Mouse (Mus musculus) thymus, postnatal 25 days (tissue): Measurements from ENCODE around the gene Rsrc1.

Experiments used
- DNase-seq: peaks from one replicate; pipeline ENCODE4 v3.0.0; 2022

Gene Rsrc1

DNA sequence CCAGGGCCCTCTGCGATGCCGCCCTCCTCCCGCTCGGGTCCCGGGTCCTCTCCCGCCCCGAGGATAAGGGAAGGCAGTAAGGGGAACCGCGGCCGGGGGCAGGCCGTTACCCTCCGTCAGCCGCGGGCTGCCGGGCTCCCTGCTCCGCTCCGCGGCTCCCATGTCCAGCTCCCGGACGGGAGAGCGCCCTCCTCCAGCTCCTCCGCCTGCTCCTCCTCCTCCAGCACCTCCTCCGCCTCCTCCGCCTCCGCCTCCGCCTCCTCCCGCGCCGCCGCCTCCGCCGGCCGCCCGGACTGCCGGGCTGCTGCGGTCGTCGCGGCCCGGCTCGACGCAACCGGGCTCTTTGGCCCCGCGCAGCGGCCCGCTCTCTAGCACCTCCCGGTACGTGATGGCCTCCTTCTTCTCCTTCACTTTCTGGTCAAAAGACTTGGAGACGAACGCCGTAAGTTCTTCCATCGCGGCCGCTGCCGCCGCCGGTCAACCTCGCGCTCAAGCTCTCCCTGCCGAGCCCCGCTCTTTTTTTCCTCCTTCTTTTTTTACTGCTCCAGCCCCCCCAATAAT lies at the start of gene Rsrc1:
Gene Rsrc1 (plus strand): TSS at position 290 of the 561 bp plus-strand sequence.
- DNase-seq: peak; percentile 38

DNA sequence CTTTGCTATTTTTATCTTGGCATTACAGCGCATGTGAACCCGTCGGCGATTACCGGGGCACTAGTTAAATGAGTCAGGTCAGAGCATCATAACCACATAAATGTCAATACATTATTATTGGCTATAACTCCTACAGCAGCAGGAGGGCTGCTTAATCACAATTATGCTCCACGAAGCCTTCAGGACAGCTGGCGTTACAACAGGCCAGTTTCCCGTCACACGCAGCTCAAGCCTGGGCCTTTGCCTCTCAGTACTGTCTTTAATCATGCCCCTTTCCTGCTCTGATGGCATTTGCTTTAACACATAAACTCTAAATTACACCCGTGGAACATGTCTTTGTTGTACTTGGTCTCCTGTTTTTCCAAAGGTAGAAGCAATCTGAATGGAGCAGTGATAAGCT lies 41.5 kb upstream of the Rsrc1 start:
- DNase-seq: no peak

DNA sequence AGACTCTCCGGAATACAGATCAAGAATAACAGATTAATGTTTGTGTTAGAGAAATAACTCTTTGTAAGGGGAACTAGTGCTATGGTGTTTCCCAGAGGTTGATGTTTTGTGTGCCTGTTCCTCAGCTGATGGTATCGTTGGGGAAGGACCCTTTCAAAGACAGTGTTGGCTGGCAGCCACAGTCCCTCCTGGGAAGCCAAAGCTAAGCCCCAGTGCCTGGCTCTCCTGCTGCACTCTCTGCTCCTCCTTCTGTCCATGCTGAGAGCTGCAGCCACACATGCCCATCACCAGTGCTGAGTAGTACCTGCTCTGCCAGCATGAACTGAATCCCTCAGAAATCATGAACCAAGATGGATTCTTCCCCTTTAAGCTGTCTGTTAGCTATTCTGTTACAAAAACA lies 26.1 kb upstream of the Rsrc1 start:
- no peak for DNase-seq

DNA sequence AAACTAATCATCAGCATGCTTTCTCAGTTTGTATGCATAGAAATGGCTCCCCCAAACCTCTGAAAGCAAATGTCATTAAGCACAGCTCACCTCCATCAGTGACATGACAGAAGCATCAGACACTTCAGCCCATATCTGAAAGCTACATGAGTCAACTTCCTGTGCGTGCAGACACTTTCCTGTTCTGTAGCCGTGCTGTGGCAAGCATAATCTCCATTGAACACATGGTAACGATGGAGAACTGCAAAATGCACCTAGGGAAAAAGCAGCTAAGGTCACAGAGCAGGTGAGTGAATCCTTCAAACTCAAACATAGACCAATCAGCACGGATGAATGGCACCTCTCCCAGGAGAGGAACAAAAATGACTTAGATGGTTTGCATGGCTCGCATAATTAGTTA lies 21.2 kb upstream of the Rsrc1 start:
- DNase-seq: no peak

DNA sequence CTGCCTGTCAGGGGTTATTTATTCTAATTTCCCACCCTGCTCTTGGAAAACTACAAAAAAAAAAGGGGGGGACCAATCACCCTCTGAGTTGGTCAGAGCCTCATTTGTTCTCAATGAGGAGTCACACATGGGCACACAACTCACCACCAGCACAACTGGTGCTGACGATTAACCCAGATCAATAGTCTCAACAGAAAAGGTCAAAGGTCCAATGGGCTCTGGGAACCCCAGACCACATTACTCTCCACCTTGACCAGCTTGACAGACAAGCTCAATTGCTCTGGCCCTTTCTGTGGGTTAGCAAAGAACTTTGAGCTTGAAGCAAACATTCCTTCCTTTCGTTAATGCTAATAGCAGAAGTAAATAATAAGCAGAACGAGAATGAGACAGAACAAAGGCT lies 16.3 kb upstream of the Rsrc1 start:
- no peak for DNase-seq

DNA sequence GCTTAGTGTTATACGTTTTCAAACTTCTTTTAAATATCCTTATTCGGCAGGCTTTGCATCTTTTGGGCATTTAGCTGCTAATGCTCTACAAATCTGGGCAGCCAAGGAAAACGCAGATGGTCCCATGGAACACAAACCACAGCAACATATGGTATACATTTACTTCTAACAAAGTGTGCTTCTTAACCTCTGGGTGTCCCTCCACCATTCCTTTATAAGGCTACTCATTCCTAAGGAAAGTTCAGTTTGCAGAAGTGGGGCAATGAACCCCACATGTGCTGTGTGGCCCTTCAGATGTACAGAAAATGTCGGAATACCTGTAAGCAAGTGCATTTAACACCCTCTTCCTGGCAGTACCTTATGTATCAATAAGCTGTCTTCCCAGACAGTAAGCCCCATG lies 13.7 kb upstream of the Rsrc1 start:
- DNase-seq: no peak

DNA sequence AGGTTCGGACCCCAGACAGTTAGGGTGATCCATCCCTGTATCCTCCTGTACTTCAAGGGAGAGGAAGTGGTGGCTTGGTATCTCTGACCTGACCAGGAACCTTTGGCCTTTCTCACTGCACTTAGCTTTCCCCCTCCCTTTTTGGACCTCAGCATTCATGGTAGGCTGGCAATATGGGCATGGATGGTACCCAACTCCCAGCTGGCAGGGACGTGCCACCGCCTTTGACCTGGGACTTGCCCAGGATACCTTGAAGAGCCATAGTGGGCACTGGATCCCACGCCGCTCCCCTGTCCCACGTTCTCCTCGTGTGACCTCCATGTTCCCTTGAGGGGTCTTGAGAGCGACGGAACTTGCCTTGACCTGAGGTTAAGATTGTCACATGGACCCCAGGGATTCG lies 10.9 kb upstream of the Rsrc1 start:
- DNase-seq: no peak

DNA sequence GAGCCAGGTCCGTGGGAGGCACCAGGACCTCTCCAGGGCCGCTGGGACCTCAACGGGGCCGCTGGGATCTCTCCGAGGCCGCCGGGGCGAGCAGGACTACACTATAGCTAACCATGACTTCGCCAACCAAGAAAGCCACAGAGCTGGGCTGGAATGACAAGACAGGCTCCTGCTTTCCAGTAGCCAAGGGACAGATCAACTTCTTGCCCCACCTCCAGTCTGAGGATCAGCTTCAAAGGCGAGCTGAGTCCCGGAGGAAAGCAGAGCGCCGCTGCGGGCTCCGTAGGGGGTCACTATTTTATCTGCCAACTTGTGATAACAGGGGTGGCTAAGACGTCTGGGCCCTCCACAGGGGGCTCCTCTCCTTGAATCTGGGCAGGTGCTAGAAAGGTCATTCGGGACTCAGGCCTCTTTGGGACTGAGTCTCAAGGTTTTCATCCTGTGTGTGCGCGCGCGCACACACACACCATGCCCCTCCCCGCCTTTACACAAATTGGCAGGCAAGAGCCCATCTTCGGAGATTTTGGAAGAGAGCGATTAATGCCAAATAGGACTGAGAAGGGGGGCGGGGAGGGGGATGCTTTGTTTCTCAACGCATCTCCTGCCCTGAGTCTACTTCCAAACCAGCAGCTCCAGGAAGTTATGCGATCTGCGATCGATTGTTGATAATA lies 10.4 kb upstream of the Rsrc1 start:
- DNase-seq: no peak

DNA sequence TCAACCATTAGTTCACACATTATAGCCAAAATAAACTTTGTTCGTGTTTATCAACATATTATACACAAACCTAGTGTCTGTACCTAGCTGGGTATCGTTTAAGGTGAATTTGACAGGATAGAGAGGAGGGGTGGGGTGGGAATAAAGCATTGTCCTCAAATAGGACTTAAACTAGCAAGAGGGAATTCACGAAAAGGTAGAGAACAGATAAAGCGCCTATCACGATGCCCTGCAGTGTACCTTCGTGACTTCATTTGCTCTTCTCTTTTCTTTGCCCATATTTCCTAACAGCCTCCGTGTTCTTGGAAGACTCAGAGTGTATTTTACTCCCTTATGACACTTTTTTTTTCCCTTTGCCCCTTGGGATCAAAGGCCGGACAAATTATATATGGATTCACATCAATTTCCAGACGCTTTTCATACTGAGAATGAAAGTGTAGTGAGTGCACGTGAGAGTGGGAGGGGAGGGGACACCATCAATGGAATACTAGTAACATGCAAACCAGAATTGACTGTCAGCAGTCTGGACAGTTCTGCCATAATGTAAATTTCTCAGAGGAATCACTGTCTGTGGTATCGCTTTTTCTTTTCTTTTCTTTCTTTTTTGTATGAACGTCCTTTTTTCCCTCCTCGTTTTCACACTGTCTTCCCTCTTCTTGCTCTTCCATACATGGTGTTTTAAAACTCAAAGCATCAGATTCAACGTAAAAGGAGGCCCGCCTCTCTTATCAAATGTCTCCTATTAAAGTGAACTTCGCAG lies 8.8 kb upstream of the Rsrc1 start:
- no peak for DNase-seq

DNA sequence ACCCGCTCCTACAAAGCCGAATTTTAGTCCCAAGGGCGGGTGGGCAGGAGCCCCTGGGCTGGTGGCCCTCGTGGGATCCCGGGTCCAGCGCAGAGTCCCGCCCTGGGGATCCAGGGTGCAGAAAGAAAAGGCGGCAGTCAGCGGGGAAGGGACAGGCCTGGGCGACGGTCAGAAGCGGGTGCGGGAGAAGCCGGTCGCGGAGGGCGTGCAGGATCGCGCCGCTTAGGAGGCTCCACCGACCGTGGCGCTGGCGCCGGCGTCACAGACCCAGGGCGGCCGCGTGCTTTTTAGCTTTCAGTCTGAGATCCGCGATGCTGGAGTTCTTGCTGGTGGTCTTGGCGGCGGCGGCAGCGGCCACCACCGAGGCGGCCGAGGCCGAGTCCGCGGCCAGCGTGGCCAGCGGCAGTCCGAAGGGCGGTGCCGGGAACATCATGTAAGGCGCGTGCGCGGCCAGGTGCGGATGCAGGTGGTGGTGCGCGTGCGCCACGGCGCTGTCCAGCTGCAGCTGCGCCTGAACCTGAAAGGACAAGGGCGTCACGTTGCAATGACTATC lies 7.7 kb upstream of the Rsrc1 start:
- peak; percentile 30 for DNase-seq

DNA sequence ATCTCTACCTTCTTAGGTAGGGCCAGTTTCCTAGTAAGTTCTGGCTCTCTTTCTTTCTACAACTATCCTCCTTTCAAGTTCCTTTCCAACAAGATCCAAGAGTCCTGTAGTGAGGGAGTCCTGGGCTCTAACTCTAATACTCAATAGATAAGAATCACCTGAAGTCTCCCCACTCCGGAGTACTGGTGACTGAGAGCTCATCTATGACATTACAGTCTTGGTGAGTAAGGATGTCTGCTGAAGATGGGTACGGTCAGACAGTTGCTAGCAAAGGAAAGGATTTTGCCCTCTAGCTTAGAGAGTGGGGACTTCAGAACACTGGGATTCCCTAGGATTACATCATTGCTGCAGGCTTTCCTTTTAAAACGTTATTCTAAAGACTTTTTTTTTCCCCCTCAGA lies 6.7 kb upstream of the Rsrc1 start:
- DNase-seq: no peak

DNA sequence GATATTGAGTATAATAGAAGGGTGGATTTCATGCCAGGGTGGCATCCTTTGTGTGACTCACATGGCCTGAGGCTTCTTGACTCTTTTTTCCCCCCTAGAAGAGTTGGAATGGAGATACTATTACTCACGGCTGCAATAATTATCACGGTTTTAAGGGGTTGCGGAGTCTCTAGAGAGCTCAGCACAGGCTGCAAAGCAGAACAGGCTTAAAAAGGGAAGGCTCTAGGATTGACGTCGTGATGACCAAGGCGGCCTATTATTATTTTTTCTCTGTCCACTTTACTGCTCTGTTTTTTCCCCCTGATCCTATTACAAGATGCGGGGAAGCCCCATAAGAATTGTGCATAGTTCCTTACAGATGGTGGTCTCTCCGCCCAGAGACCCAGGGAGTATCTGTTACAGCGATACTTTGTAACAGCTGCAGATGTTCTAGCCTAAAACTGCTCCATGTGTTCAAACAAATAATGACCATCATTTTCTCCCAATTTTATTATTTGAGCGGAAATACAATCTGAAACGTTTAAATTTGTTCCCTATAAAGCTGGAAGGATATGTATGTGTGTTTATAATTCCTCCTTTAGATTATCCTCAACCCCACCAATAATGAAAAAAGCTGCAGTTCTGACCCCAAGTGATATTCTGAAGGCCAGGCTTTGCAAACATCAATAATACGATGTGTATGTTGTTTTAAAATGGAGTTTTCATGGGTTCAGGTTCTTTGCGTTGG lies 4.1 kb upstream of the Rsrc1 start:
- DNase-seq: no peak

DNA sequence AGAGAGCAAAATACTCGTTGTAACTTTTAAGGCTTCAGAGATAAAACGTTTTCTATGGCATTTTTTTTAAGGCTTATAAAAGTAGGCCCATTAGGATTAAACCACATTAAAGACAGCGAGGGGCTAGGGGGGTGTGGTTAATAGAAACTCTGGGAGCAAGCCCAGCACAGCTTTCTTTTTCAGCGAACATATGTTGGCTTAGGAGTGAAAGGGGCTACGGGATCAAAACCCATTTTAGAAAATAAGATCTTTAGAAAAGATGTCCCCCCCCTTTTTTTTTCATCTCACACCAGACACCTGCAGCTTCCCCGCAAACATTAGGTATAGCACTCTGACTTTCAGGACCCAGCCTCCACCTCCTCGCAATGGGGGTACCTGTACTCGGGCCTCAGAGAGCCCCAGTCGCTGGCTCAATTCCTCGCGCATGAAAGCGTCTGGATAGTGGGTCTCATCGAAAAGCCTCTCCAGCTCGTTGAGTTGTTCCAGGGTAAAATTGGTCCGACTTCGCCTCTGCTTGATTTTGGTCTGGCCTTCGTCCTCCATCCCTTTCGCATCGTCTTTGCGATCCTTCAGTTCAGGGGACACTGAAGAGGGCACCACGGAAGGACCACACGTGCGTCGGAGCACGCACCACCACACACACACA lies 3.3 kb upstream of the Rsrc1 start:
- DNase-seq: no peak

DNA sequence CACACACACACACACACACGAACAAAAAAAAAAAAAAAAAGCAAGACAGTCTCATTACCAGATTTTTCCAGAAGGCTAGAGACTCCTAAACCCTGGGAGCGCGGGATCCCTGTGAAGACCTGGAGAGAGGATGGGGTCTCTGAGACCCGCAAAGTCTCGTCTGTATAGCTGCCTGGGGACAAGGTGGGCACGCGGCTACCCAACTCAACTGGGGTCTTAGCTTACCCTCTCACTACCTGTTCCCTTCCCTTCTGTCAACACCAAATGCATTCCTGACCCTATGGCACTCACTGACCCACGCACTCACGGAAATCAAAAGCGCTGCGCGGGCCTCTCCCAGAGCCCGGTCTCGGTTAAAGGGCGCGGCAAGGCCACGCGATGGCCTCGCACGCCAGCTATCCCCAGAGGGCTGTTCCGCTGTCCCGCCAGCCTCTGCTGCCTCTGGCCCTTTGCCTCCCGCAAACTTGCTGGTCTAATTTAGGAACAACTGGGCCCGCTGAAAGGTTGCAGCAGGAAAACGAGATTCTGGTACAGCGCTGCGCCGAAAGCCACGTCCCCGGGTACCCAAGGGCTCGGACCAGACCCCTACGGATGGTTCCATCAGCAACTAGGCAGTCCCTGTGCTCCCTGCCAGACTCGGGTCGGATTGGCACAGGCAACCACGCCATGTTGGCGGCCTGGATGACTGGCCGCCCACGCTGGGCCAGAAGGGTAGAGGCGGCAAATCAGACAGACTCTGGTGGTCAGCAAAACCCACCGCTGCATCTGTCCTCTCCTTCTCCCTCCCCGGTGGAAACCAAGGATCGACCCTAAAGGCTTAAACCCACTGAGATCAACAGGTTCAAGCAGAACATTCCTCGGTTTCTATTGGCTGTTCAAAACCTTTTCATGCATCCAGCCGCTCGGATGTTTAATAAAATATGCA lies 2.5 kb upstream of the Rsrc1 start:
- no peak for DNase-seq

DNA sequence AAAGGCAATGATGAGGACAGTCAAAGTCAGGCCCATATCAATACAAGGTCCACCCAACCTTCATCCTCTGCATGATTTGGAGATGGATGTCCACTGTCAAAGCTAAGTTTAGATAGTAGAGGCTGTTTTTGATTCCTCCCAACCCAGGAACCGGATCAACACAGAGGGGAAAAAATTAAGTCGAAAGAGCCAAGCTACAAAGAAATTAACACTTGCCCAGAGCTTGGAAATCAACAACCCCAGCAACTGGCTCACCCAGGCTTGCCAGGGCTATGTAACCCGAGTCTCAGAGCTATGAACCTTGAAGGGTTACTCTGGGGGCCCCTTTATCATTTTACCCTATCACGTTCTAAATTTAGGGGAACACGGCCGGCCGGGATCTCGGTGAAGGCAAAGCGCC lies 1.7 kb upstream of the Rsrc1 start:
- DNase-seq: no peak

DNA sequence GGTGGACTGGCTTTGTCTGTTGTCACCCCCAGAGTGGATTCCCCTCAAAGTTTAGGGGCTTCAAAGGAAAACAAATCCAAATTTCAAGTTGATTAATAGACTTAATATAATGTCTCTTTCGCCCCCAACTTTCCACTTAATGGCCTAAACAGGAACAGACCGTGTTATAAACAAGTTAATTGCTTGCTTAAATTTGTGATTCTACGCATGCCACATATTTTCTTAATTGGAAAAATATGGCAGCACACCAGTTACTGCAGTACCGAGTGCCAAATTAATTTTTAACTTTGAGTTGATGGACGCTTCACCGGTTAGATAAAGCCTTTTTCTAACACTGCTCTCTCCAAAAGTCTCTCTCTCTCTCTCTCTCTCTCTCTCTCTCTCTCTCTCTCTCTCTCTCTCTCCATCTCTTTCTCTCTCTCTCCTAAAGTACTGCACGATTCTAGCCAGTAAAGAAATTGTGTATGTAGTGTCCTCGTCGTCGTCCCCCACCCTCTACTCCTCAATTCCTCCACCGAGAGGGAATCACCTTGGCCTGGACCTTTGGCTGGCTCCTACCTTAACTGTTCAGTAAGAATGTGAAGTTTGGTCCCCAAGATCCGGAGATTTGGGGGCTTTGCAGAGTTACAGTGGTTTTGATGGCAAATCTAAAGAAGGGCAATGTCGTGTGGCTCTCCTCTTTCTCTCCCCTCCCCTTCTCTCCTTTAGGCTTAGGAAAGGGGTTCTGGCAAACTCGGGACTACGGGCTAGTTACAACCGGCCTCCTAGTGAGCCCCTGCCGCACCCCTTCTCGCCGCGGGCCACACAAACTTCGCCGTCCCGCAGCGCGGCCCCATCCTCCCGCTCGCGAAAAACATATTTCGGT lies 847 bp upstream of the Rsrc1 start:
- no peak for DNase-seq

DNA sequence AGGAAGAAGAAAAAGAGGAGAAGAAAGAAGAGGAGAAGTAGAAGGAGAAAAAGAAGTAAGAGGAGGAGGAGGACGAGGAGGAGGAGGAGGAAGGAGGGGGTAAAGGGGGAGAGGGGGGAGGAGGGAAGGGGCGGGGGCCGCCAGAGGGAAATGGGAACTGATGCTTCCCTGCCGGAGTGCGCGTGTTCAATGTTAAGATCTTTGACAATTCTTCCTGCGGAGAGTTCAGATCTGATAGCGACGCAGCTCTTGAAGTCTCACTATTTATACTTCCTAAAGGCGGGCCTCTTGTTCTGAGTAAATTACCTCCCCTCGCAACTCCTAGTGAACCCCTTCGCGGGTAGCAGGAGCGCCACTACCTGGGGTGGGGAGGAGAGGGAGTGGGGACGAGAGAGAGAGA lies 516 bp downstream of the Rsrc1 start, which contains the start of gene Shox2:
Gene Shox2 (minus strand): TSS at position 66 of the 400 bp plus-strand sequence.
- DNase-seq: no peak

DNA sequence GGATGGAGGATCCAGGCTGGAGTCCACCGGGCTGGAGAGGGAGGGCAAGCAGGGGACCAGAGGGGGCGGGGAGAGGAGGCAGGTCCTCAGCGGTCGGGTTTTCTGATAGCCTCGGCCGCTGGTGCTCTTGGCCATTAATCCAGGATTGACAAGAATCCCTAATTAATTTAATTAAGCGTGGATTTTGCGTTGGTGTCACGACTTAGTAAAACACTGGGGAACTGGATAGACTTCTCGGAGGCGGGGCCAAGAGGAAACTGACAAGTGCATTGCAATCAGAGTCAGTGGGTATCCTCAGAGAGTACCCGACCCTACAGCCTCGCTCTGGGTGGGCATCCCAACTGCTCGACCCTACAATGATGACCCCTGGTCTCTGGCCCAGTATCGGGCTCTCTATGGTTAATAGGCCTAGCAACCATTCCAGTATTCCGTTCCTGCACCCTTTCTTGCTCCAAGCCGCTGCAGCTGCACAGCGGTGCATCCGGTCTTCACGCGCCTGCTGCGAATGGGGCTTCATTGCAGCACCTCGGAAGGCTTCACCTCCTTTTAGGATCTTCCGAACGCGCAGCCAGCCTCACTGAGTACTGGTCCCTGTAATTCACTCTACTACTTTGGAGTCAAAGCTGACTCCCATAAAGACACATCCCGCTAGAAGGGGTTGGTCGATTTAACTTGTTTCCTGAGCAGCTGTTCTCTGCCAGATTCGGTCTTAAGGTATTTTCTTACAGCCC lies 1.2 kb downstream of the Rsrc1 start:
- DNase-seq: peak; percentile 62

DNA sequence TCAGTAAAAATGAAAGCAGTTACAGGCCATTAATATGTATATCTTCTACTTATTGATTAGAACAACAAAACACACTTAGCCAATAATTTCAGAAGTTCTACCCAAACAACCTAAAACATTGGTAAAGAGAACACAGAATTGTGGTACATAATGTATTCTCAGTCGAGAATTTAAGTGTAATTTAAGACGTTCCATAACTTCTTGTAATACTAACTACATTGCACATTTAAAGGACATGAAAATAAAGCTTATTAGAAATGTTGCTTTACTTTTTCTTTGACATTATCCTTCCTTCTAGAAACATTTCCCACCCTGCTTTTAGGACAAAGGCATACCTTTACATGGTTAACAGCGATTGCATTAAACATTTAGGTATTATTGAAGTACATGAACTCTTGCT lies 2.3 kb downstream of the Rsrc1 start:
- no peak for DNase-seq
